Mouse (Mus musculus): ENCODE data around the gene Gm10190. TPM values are rescaled to one million over a fixed set of nuclear protein-coding genes. Genes with fewer than 3 reads are reported as not detected.

The Gm10190 gene
- total and polyA plus RNA-seq, 3 experiments = not detected

GRCm38 (mm10) chr17:80367276-80367675 lies 6.1 kb downstream of the Gm10190 start:
- DNase-seq (ENCODE audit: low spot score) (no peak), ATAC-seq (ENCODE audit: extremely low read depth, insufficient number of reproducible peaks, low FRiP score, poor library complexity, severe bottlenecking) (no peak)
- H3K4me1 ChIP-seq (ENCODE audit: insufficient read depth, low read depth, low read length) = no peaks in the 10 kb centered on the region
- H3K4me3 ChIP-seq (ENCODE audit: low read depth, low read length) = no peak overlapping the region
- H3K27me3 ChIP-seq (ENCODE audit: insufficient read depth, low read length) = peaks cover 2% of the 10 kb centered on the region; the same call in 1 of the 2 replicates
- TF ChIP-seq TAL1 (conservative IDR thresholded peaks at IDR 0.05; ENCODE audit: low read depth, low read length) (no peak), GATA1 (IDR thresholded peaks at IDR 0.05; ENCODE audit: borderline replicate concordance, low read length) (no peak), CTCF (IDR thresholded peaks at IDR 0.05; ENCODE audit: low read depth, low read length) (no peak), GATA2 (IDR thresholded peaks at IDR 0.05; ENCODE audit: borderline replicate concordance, low read depth, low read length) (no peak), POLR2AphosphoS5 (IDR thresholded peaks at IDR 0.05; ENCODE audit: insufficient replicate concordance, low read depth, low read length) (no peak)
- H3K36me3 ChIP-seq (replicated peaks) = no peaks in the 10 kb centered on the region
- no peaks in the 10 kb centered on the region for H3K9me3 ChIP-seq (replicated peaks)

- Histone ChIP-seq H3K27me3 (ENCODE audit: insufficient read depth, low read length) (peaks cover 3% of the 10 kb centered on the region; the same call in 1 of the 2 replicates), H3K4me3 (ENCODE audit: low read depth, low read length) (no peak overlapping the region), H3K9me3 (replicated peaks) (no peaks in the 10 kb centered on the region), H3K36me3 (replicated peaks) (no peaks in the 10 kb centered on the region), H3K4me1 (ENCODE audit: insufficient read depth, low read depth, low read length) (no peaks in the 10 kb centered on the region)
- ATAC-seq (ENCODE audit: extremely low read depth, insufficient number of reproducible peaks, low FRiP score, poor library complexity, severe bottlenecking) = no peak
- TF ChIP-seq GATA1 (IDR thresholded peaks at IDR 0.05; ENCODE audit: borderline replicate concordance, low read length) (no peak), GATA2 (IDR thresholded peaks at IDR 0.05; ENCODE audit: borderline replicate concordance, low read depth, low read length) (no peak), CTCF (IDR thresholded peaks at IDR 0.05; ENCODE audit: low read depth, low read length) (no peak), TAL1 (conservative IDR thresholded peaks at IDR 0.05; ENCODE audit: low read depth, low read length) (no peak)
- DNase-seq (ENCODE audit: low spot score) = no peak
Measured at GRCm38 (mm10) chr17:80360245-80360644, 13.1 kb downstream of the Gm10190 start.

- no peak for TF ChIP-seq GATA1 (IDR thresholded peaks at IDR 0.05; ENCODE audit: borderline replicate concordance, low read length)
- no peak for TF ChIP-seq CTCF (IDR thresholded peaks at IDR 0.05; ENCODE audit: low read depth, low read length)
- TF ChIP-seq POLR2AphosphoS5 (IDR thresholded peaks at IDR 0.05; ENCODE audit: insufficient replicate concordance, low read depth, low read length) = no peak
- no peak for TF ChIP-seq GATA2 (IDR thresholded peaks at IDR 0.05; ENCODE audit: borderline replicate concordance, low read depth, low read length)
- TF ChIP-seq TAL1 (conservative IDR thresholded peaks at IDR 0.05; ENCODE audit: low read depth, low read length) = no peak
Measured at GRCm38 (mm10) chr17:80347234-80347633, 26.1 kb downstream of the Gm10190 start.

DNA sequence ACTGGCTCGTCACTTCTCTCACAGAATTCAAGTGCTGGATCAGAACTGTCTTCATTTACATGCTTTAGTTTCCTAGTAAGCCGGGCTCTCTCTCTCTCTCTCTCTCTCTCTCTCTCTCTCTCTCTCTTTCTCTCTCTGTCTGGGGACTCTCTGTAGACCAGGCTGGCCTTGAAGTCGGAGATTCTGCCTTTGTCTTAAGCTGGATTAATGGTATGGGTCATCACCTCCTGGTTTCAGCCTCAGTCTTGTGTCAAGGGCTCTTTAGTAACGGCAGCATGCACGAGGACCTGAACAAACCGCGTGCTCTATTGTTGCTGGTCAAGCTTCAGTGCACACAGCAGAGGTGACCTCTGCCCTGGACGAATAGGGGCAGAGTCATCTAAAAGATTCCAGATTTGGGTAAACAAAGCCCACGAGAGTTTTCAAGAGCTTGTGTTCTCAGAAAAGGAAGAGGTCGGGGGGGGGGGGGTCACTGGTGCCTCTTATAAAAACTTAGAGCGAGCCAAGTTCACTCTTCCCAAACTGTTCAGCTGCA lies 26.7 kb downstream of the Gm10190 start:
- no peaks in the 10 kb centered on the region for H3K36me3 ChIP-seq (replicated peaks)
- DNase-seq (ENCODE audit: low spot score) = no peak
- H3K27me3 ChIP-seq (ENCODE audit: insufficient read depth, low read length) = peaks cover 5% of the 10 kb centered on the region; the same call in 1 of the 2 replicates
- ATAC-seq (ENCODE audit: extremely low read depth, insufficient number of reproducible peaks, low FRiP score, poor library complexity, severe bottlenecking) = no peak
- H3K4me3 ChIP-seq (ENCODE audit: low read depth, low read length) = no peak overlapping the region
- H3K9me3 ChIP-seq (replicated peaks) = no peaks in the 10 kb centered on the region
- TF ChIP-seq TAL1 (conservative IDR thresholded peaks at IDR 0.05; ENCODE audit: low read depth, low read length) (no peak), GATA1 (IDR thresholded peaks at IDR 0.05; ENCODE audit: borderline replicate concordance, low read length) (no peak), GATA2 (IDR thresholded peaks at IDR 0.05; ENCODE audit: borderline replicate concordance, low read depth, low read length) (no peak)
- H3K4me1 ChIP-seq (ENCODE audit: insufficient read depth, low read depth, low read length) = no peaks in the 10 kb centered on the region

More at GRCm38 (mm10) chr17:80347234-80347633, 26.1 kb downstream of the Gm10190 start:
- Histone ChIP-seq H3K9me3 (replicated peaks) (no peaks in the 10 kb centered on the region), H3K4me1 (ENCODE audit: insufficient read depth, low read depth, low read length) (no peaks in the 10 kb centered on the region), H3K36me3 (replicated peaks) (no peaks in the 10 kb centered on the region), H3K4me3 (ENCODE audit: low read depth, low read length) (no peak overlapping the region), H3K27me3 (ENCODE audit: insufficient read depth, low read length) (peaks cover 5% of the 10 kb centered on the region; the same call in 1 of the 2 replicates)
- DNase-seq (ENCODE audit: low spot score) (no peak), ATAC-seq (ENCODE audit: extremely low read depth, insufficient number of reproducible peaks, low FRiP score, poor library complexity, severe bottlenecking) (no peak)

- no peak overlapping the region for H3K4me3 ChIP-seq (ENCODE audit: low read depth, low read length)
- H3K4me1 ChIP-seq (ENCODE audit: insufficient read depth, low read depth, low read length) = no peaks in the 10 kb centered on the region
- H3K27me3 ChIP-seq (ENCODE audit: insufficient read depth, low read length) = peaks cover 5% of the 10 kb centered on the region; the same call in 1 of the 2 replicates
- ATAC-seq (ENCODE audit: extremely low read depth, insufficient number of reproducible peaks, low FRiP score, poor library complexity, severe bottlenecking) (no peak), DNase-seq (ENCODE audit: low spot score) (no peak)
- TF ChIP-seq TAL1 (conservative IDR thresholded peaks at IDR 0.05; ENCODE audit: low read depth, low read length) = no peak
- TF ChIP-seq POLR2AphosphoS5 (IDR thresholded peaks at IDR 0.05; ENCODE audit: insufficient replicate concordance, low read depth, low read length) = no peak
- H3K36me3 ChIP-seq (replicated peaks) = no peaks in the 10 kb centered on the region
- H3K9me3 ChIP-seq (replicated peaks) = no peaks in the 10 kb centered on the region
Measured at GRCm38 (mm10) chr17:80345277-80345676, 28.1 kb downstream of the Gm10190 start.

GRCm38 (mm10) chr17:80332386-80332785 lies 41.0 kb downstream of the Gm10190 start:
- no peak for ATAC-seq (ENCODE audit: extremely low read depth, insufficient number of reproducible peaks, low FRiP score, poor library complexity, severe bottlenecking)
- Histone ChIP-seq H3K4me1 (ENCODE audit: insufficient read depth, low read depth, low read length) (no peaks in the 10 kb centered on the region), H3K36me3 (replicated peaks) (no peaks in the 10 kb centered on the region), H3K27me3 (ENCODE audit: insufficient read depth, low read length) (peaks cover 11% of the 10 kb centered on the region), H3K4me3 (ENCODE audit: low read depth, low read length) (no peak overlapping the region), H3K9me3 (replicated peaks) (no peaks in the 10 kb centered on the region)
- no peak for TF ChIP-seq CTCF (IDR thresholded peaks at IDR 0.05; ENCODE audit: low read depth, low read length)
- TF ChIP-seq GATA1 (IDR thresholded peaks at IDR 0.05; ENCODE audit: borderline replicate concordance, low read length) = no peak
- DNase-seq (ENCODE audit: low spot score) = no peak

- TF ChIP-seq GATA1 (IDR thresholded peaks at IDR 0.05; ENCODE audit: borderline replicate concordance, low read length) (no peak), POLR2AphosphoS5 (IDR thresholded peaks at IDR 0.05; ENCODE audit: insufficient replicate concordance, low read depth, low read length) (no peak), GATA2 (IDR thresholded peaks at IDR 0.05; ENCODE audit: borderline replicate concordance, low read depth, low read length) (no peak), TAL1 (conservative IDR thresholded peaks at IDR 0.05; ENCODE audit: low read depth, low read length) (no peak), CTCF (IDR thresholded peaks at IDR 0.05; ENCODE audit: low read depth, low read length) (no peak)
- no peak for ATAC-seq (ENCODE audit: extremely low read depth, insufficient number of reproducible peaks, low FRiP score, poor library complexity, severe bottlenecking)
- no peak for DNase-seq (ENCODE audit: low spot score)
- no peaks in the 10 kb centered on the region for H3K36me3 ChIP-seq (replicated peaks)
- no peaks in the 10 kb centered on the region; the same call in 1 of the 2 replicates for H3K4me1 ChIP-seq (ENCODE audit: insufficient read depth, low read depth, low read length)
- H3K9me3 ChIP-seq (replicated peaks) = no peaks in the 10 kb centered on the region
- H3K27me3 ChIP-seq (ENCODE audit: insufficient read depth, low read length) = no peaks in the 10 kb centered on the region; the same call in 1 of the 2 replicates
- H3K4me3 ChIP-seq (ENCODE audit: low read depth, low read length) = no peak overlapping the region
Measured at GRCm38 (mm10) chr17:80326431-80326830, 46.9 kb downstream of the Gm10190 start.

All from G1E (cell line).